Mouse (Mus musculus) liver, embryonic 14.5 days (tissue): ENCODE measurements at regions not wholly inside any gene's neighbourhood (a gene's known extent, or its start where the extent isn't known, plus 50 kb on each side); places are given as distances from the start of the nearest gene placed in this dataset.

Experiments used
- CTCF ChIP-seq: IDR thresholded peaks from 2 replicates; pipeline ENCODE4 v1.5.1; 2016; ENCODE audit warnings: antibody characterized with exemption, low read depth, control low read depth
- EP300 ChIP-seq: IDR thresholded peaks from 2 replicates; pipeline ENCODE4 v1.6.1; 2016; ENCODE audit warnings: antibody characterized with exemption, low read depth

- TF ChIP-seq CTCF (no peak), EP300 (no peak)
Measured at GRCm38 (mm10) chr12:25676631-25677030, 579.7 kb upstream of the Id2 start.
